Mouse (Mus musculus) myocyte (in vitro differentiated cells): ENCODE results near the gene Trp53i13.

ENCODE experiments used
- MAX ChIP-seq: IDR thresholded peaks from one replicate; pipeline ENCODE4 v1.6.1; 2011; ENCODE audit warnings: low read depth, mild to moderate bottlenecking, control low read depth
- POLR2A ChIP-seq: IDR thresholded peaks from one replicate; pipeline ENCODE4 v1.6.1; 2011; ENCODE audit warnings: low read depth, mild to moderate bottlenecking, control low read depth, moderate library complexity; ENCODE audit not compliant: insufficient read length
- POLR2AphosphoS2 ChIP-seq: IDR thresholded peaks from one replicate; pipeline ENCODE4 v1.6.1; 2011; ENCODE audit warnings: low read depth, control low read depth; ENCODE audit not compliant: insufficient read length
- TCF12 ChIP-seq: IDR thresholded peaks from one replicate; pipeline ENCODE4 v1.6.1; 2011; ENCODE audit warnings: mild to moderate bottlenecking, control low read depth; ENCODE audit not compliant: poor library complexity, insufficient read depth, severe bottlenecking
- USF1 ChIP-seq: IDR thresholded peaks from one replicate; pipeline ENCODE4 v1.6.1; 2011; ENCODE audit warnings: low read depth, mild to moderate bottlenecking, control low read depth, moderate library complexity

- TF ChIP-seq POLR2A (no peak), POLR2AphosphoS2 (no peak), USF1 (no peak), MAX (no peak), TCF12 (no peak)
Measured at GRCm38 (mm10) chr11:77519043-77519442, 3.3 kb upstream of the Trp53i13 start, which contains the start of gene Gm10392.
